In genomic region chr10:37247121-37247520, GRCm38 (mm10) we compare ENCODE assay signal across 24 mouse cellular contexts.
DNase-seq lines count a peak whose midpoint lies in the region; ATAC-seq and TF ChIP-seq lines count a peak whose summit lies in the region.
"Had no signal": no experiment of that assay in that cellular context is flagged by ENCODE, and none has a peak within 500 bp of the region (broad histone marks: within the 10 kb centered on the region; RNA-seq: fewer than 3 reads in every experiment).

No protein-coding gene starts in this region.

- no peak for TF ChIP-seq EP300 in heart, postnatal 0 days (IDR thresholded peaks at IDR 0.05; ENCODE audit: low read depth)
- TF ChIP-seq EP300 in liver, postnatal 0 days (IDR thresholded peaks at IDR 0.05; ENCODE audit: low read depth), result no peak

- peak; percentile 26 for DNase-seq in adrenal gland, postnatal 14 days
- DNase-seq in adrenal gland, adult 18-20 months (ENCODE audit: low spot score in 2 of 2), result no peak
- DNase-seq in heart, postnatal 0 days (ENCODE audit: low spot score), result peak; percentile 4
- DNase-seq in heart, postnatal 36 days, result no peak
- DNase-seq in liver, postnatal 0 days, result peak; percentile 59
- no peak for DNase-seq in lung, adult 2 months
- DNase-seq: cerebellum, adult 8-10 months; embryo, embryonic 11 days; gastrocnemius, postnatal 36 days; heart, postnatal 14 days; kidney, adult 2 months; kidney, postnatal 4 days; thymus, adult 2 months; thymus, postnatal 36 days had no signal

- H3K27me3 ChIP-seq in heart, postnatal 0 days (ENCODE audit: control insufficient read depth, insufficient read depth, low read length), result no peaks in the 10 kb centered on the region
- H3K27me3 ChIP-seq in liver, postnatal 0 days (ENCODE audit: insufficient read depth, low read length), result no peaks in the 10 kb centered on the region
- H3K27me3 ChIP-seq in liver, embryonic 12.5 days (replicated peaks), result no peaks in the 10 kb centered on the region
- H3K27me3 ChIP-seq: embryonic facial prominence, embryonic 12.5 days; limb, embryonic 15.5 days; lung, embryonic 15.5 days; midbrain, embryonic 12.5 days; Patski had no signal

- no peaks in the 10 kb centered on the region for H3K9me3 ChIP-seq in heart, postnatal 0 days (replicated peaks; ENCODE audit: control insufficient read depth, low read length)
- no peaks in the 10 kb centered on the region for H3K9me3 ChIP-seq in liver, postnatal 0 days (ENCODE audit: low read length)
- H3K9me3 ChIP-seq in liver, embryonic 12.5 days (replicated peaks), result no peaks in the 10 kb centered on the region
- H3K9me3 ChIP-seq: embryonic facial prominence, embryonic 12.5 days; heart, embryonic 13.5 days; limb, embryonic 15.5 days; lung, embryonic 15.5 days; megakaryocyte, embryonic 14.5 days; midbrain, embryonic 12.5 days had no signal

- intact Hi-C loops in heart, postnatal 36 days (cut with DNase I), result no loop called here

- no peak overlapping the region for H3K27ac ChIP-seq in heart, postnatal 0 days (ENCODE audit: low read depth)
- H3K27ac ChIP-seq in liver, postnatal 0 days (ENCODE audit: low read depth), result no peak overlapping the region
- H3K27ac ChIP-seq in liver, embryonic 12.5 days, result no peak overlapping the region
- H3K27ac ChIP-seq: embryonic facial prominence, embryonic 12.5 days; heart, embryonic 13.5 days; limb, embryonic 15.5 days; lung, embryonic 15.5 days; midbrain, embryonic 12.5 days had no signal

- H3K36me3 ChIP-seq in heart, postnatal 0 days (replicated peaks; ENCODE audit: control insufficient read depth, insufficient read depth, low read length), result no peaks in the 10 kb centered on the region
- no peaks in the 10 kb centered on the region for H3K36me3 ChIP-seq in liver, postnatal 0 days (replicated peaks; ENCODE audit: insufficient read depth, low read length)
- no peaks in the 10 kb centered on the region for H3K36me3 ChIP-seq in liver, embryonic 12.5 days
- H3K36me3 ChIP-seq: embryonic facial prominence, embryonic 12.5 days; heart, embryonic 13.5 days; limb, embryonic 15.5 days; lung, embryonic 15.5 days; midbrain, embryonic 12.5 days had no signal

- TF ChIP-seq POLR2A in lung, adult 2 months (IDR thresholded peaks at IDR 0.05; ENCODE audit: borderline replicate concordance, extremely low read depth, low read depth, low read length), result no peak

- H3K4me3 ChIP-seq in heart, postnatal 0 days (ENCODE audit: low read depth, low read length), result no peak overlapping the region
- no peak overlapping the region for H3K4me3 ChIP-seq in liver, postnatal 0 days (ENCODE audit: low read depth, low read length)
- H3K4me3 ChIP-seq in liver, embryonic 12.5 days, result no peak overlapping the region
- H3K4me3 ChIP-seq in lung, adult 2 months (replicated peaks; ENCODE audit: extremely low read depth, low read depth, low read length), result no peak overlapping the region
- H3K4me3 ChIP-seq: embryonic facial prominence, embryonic 12.5 days; heart, embryonic 13.5 days; limb, embryonic 15.5 days; lung, embryonic 15.5 days; megakaryocyte, embryonic 14.5 days; midbrain, embryonic 12.5 days had no signal

- no peak overlapping the region for H3K4me2 ChIP-seq in heart, postnatal 0 days (ENCODE audit: low read depth, low read length)
- no peak overlapping the region for H3K4me2 ChIP-seq in liver, postnatal 0 days (ENCODE audit: low read depth, low read length)
- no peak overlapping the region for H3K4me2 ChIP-seq in liver, embryonic 12.5 days
- H3K4me2 ChIP-seq: embryonic facial prominence, embryonic 12.5 days; heart, embryonic 13.5 days; limb, embryonic 15.5 days; lung, embryonic 15.5 days; midbrain, embryonic 12.5 days had no signal

- H3K9ac ChIP-seq in heart, postnatal 0 days (replicated peaks; ENCODE audit: low read depth, low read length), result no peak overlapping the region
- no peak overlapping the region for H3K9ac ChIP-seq in liver, postnatal 0 days (replicated peaks)
- no peak overlapping the region for H3K9ac ChIP-seq in liver, embryonic 12.5 days
- H3K9ac ChIP-seq: embryonic facial prominence, embryonic 12.5 days; heart, embryonic 13.5 days; limb, embryonic 15.5 days; lung, embryonic 15.5 days; midbrain, embryonic 12.5 days had no signal

- peaks cover 9% of the 10 kb centered on the region; the same call in 1 of the 2 replicates for H3K4me1 ChIP-seq in heart, postnatal 0 days (ENCODE audit: control insufficient read depth, insufficient read depth)
- H3K4me1 ChIP-seq in liver, postnatal 0 days (ENCODE audit: insufficient read depth), result no peaks in the 10 kb centered on the region; the same call in 1 of the 2 replicates
- no peaks in the 10 kb centered on the region for H3K4me1 ChIP-seq in liver, embryonic 12.5 days
- H3K4me1 ChIP-seq in lung, adult 2 months (ENCODE audit: control insufficient read depth, insufficient read depth, low read length), result no peaks in the 10 kb centered on the region

- ATAC-seq in heart, postnatal 0 days (ENCODE audit: insufficient read depth, low read depth), result no peak
- peak; percentile 65; the same call in 1 of the 2 replicates for ATAC-seq in liver, postnatal 0 days
- ATAC-seq in liver, embryonic 12.5 days, result no peak
- ATAC-seq: forebrain, embryonic 14.5 days; hindbrain, embryonic 16.5 days; Patski had no signal

- TF ChIP-seq CTCF in heart, postnatal 0 days (IDR thresholded peaks at IDR 0.05; ENCODE audit: low read depth), result no peak
- TF ChIP-seq CTCF in liver, postnatal 0 days (IDR thresholded peaks at IDR 0.05; ENCODE audit: low read depth), result no peak
- no peak for TF ChIP-seq CTCF in lung, adult 2 months (IDR thresholded peaks at IDR 0.05; ENCODE audit: insufficient read depth, low read length)

Comparison
In these comparisons a context has a peak if more than half of its experiments do, and no peak if none do; other contexts are left out.
1. DNase-seq: peak in adrenal gland, postnatal 14 days (single experiment), heart, postnatal 0 days (single experiment) and liver, postnatal 0 days (single experiment); none in adrenal gland, adult 18-20 months (0 of 2), heart, postnatal 36 days (0 of 2) and lung, adult 2 months (single experiment).